Mouse (Mus musculus) hindbrain, embryonic 13.5 days (tissue): ENCODE measurements around the gene F2rl2. TPM values are rescaled to one million over a fixed set of nuclear protein-coding genes. Genes with fewer than 3 reads are reported as not detected.

Experiments used
- ATAC-seq: fragments of 200-750 bp; cut with Nextera tagmentation; 2 replicates; pipeline ENCODE4 v1.8.0; 2017; ENCODE audit warnings: moderate TSS enrichment; ENCODE audit not compliant: low FRiP score
- H3K27ac ChIP-seq: fragments of 300-500 bp; sonication (generic); 2 replicates; pipeline ENCODE4 v1.5.1; 2015; ENCODE audit warnings: inconsistent platforms, mild to moderate bottlenecking, moderate library complexity
- H3K27me3 ChIP-seq: fragments of 300-500 bp; sonication (generic); 2 replicates; pipeline ENCODE4 v1.6.1; 2015; ENCODE audit warnings: mild to moderate bottlenecking, inconsistent platforms
- H3K36me3 ChIP-seq: fragments of 300-500 bp; sonication (generic); 2 replicates; pipeline ENCODE4 v1.6.1; 2015; ENCODE audit warnings: mild to moderate bottlenecking, inconsistent platforms
- H3K4me1 ChIP-seq: fragments of 300-500 bp; sonication (generic); replicated peaks from 2 replicates; pipeline ENCODE4 v1.6.1; 2015; ENCODE audit warnings: inconsistent platforms
- H3K4me2 ChIP-seq: fragments of 300-500 bp; sonication (generic); 2 replicates; pipeline ENCODE4 v1.6.1; 2015; ENCODE audit warnings: inconsistent platforms, mild to moderate bottlenecking, moderate library complexity
- H3K4me3 ChIP-seq: fragments of 300-500 bp; sonication (generic); 2 replicates; pipeline ENCODE4 v1.5.1; 2015; ENCODE audit warnings: mild to moderate bottlenecking, inconsistent platforms
- H3K9ac ChIP-seq: fragments of 300-500 bp; sonication (generic); 2 replicates; pipeline ENCODE4 v1.6.1; 2015; ENCODE audit warnings: mild to moderate bottlenecking, inconsistent platforms
- H3K9me3 ChIP-seq: fragments of 300-500 bp; sonication (generic); 2 replicates; pipeline ENCODE4 v1.6.1; 2016; ENCODE audit warnings: inconsistent platforms
- WGBS: fragments of 180-500 bp; shearing (Covaris S2); methylation state at CpG from one replicate; pipeline ENCODE4 v1.1.7; 2015; 5-methylcytosine and 5-hydroxymethylcytosine counted together
- polyA plus RNA-seq: library from polyadenylated mRNA; unstranded; fragments of >200 nt; fragmentation: Nextera tagmentation; extraction: Ambion mirVana; gene quantifications from 2 replicates; pipeline ENCODE4 v1.2.1, GENCODE M21; 2015

The F2rl2 gene
- polyA plus RNA-seq, 1 experiment from 2014 or later = 0.91 TPM

GRCm38 (mm10) chr13:95747101-95747500, 50.4 kb downstream of the F2rl2 start:
- Histone ChIP-seq H3K27me3 (no peaks in the 10 kb centered on the region), H3K4me3 (no peak overlapping the region), H3K4me2 (no peak overlapping the region), H3K27ac (no peak overlapping the region), H3K9me3 (no peaks in the 10 kb centered on the region), H3K9ac (no peak overlapping the region), H3K36me3 (no peaks in the 10 kb centered on the region), H3K4me1 (no peaks in the 10 kb centered on the region)
- no peak for ATAC-seq
- WGBS = 82% methylated on average over 7 of the region's 7 CpGs

- ATAC-seq = no peak
- Histone ChIP-seq H3K9ac (no peak overlapping the region), H3K4me1 (no peaks in the 10 kb centered on the region), H3K27ac (no peak overlapping the region), H3K4me3 (no peak overlapping the region), H3K36me3 (no peaks in the 10 kb centered on the region), H3K9me3 (no peaks in the 10 kb centered on the region), H3K27me3 (no peaks in the 10 kb centered on the region), H3K4me2 (no peak overlapping the region)
- WGBS = 85% methylated on average over 11 of the region's 11 CpGs
These were observed 50.9 kb downstream of the F2rl2 start for GRCm38 (mm10) chr13:95747541-95747940.

Other genes with a start within 250 kb of the F2rl2 start
- not detected in 2 replicates for gene S100z, start 218.1 kb upstream of the F2rl2 start, polyA plus RNA-seq
- gene F2rl1, start 171.6 kb upstream of the F2rl2 start, polyA plus RNA-seq = not detected in 2 replicates
- gene F2r, start 78.4 kb upstream of the F2rl2 start, polyA plus RNA-seq = 80.0 and 81.9 TPM in 2 replicates
- 5.4 and 5.9 TPM in 2 replicates for gene Iqgap2, start 195.1 kb downstream of the F2rl2 start, polyA plus RNA-seq